Mouse (Mus musculus) CH12.LX (cell line): ENCODE results near the gene Slc25a33. TPM values are rescaled to one million over a fixed set of nuclear protein-coding genes. Genes with fewer than 3 reads are reported as not detected.

Source experiments
- DNase-seq: peaks from one replicate; pipeline ENCODE4 v3.0.0-alpha.2; 2013; ENCODE audit errors: extremely low read depth
- H3K27ac ChIP-seq: 2 replicates; pipeline ENCODE4 v1.5.1; 2012; ENCODE audit warnings: low read depth, mild to moderate bottlenecking, control low read depth, moderate library complexity; ENCODE audit not compliant: insufficient read depth
- H3K27me3 ChIP-seq: replicated peaks from 2 replicates; pipeline ENCODE3; 2012; ENCODE audit warnings: inconsistent platforms
- H3K36me3 ChIP-seq, 2 experiments: replicated peaks in 1 of 2; 2 replicates each; pipeline versions ENCODE3 to v1.6.1; 2012; ENCODE audit warnings: inconsistent platforms in 1 of 2, low read length in 1 of 2, mild to moderate bottlenecking in 1 of 2, mixed read lengths in 1 of 2, moderate library complexity in 1 of 2; ENCODE audit not compliant: control insufficient read depth in 1 of 2, insufficient read depth in 1 of 2
- H3K4me1 ChIP-seq, 2 experiments: 2 replicates each; pipeline ENCODE4 v1.6.1; 2012; ENCODE audit warnings: inconsistent platforms in 1 of 2, moderate library complexity in 1 of 2; ENCODE audit not compliant: insufficient read depth in 2 of 2, control insufficient read depth in 1 of 2
- H3K4me2 ChIP-seq: 2 replicates; pipeline ENCODE4 v1.6.1; 2012; ENCODE audit warnings: low read depth, mild to moderate bottlenecking, control low read depth; ENCODE audit not compliant: poor library complexity, insufficient read depth, severe bottlenecking
- H3K4me3 ChIP-seq, 3 experiments: fragments of 150-350 bp in 1 of 3; sonication (generic) in 1 of 3; replicated peaks in 1 of 3; 2 replicates each; pipeline versions ENCODE3 to v1.5.1; 2011 to 2012; ENCODE audit warnings: low read depth in 2 of 3, low read length in 2 of 3, mild to moderate bottlenecking in 2 of 3, moderate library complexity in 2 of 3, control low read depth in 1 of 3, improper control_type of control experiment in 1 of 3, inconsistent platforms in 1 of 3, mixed read lengths in 1 of 3; ENCODE audit not compliant: poor library complexity in 1 of 3
- H3K79me2 ChIP-seq: replicated peaks from 2 replicates; pipeline ENCODE4 v1.6.1; 2012; ENCODE audit warnings: mild to moderate bottlenecking, moderate library complexity; ENCODE audit not compliant: control insufficient read depth, poor library complexity, insufficient read depth, severe bottlenecking; ENCODE audit errors: extremely low read depth
- H3K9ac ChIP-seq: 2 replicates; pipeline ENCODE4 v1.6.1; 2012; ENCODE audit warnings: low read depth, mild to moderate bottlenecking, control low read depth, moderate library complexity; ENCODE audit not compliant: insufficient read depth
- H3K9me3 ChIP-seq: replicated peaks from 2 replicates; pipeline ENCODE3; 2012; ENCODE audit warnings: low read length, inconsistent platforms, mixed read lengths
- BHLHE40 ChIP-seq: IDR thresholded peaks from 2 replicates; pipeline ENCODE4 v1.6.1; 2011; ENCODE audit warnings: mild to moderate bottlenecking, low read depth, low read length, improper control_type of control experiment
- CHD1 ChIP-seq: IDR thresholded peaks from 2 replicates; pipeline ENCODE4 v1.6.1; 2012; ENCODE audit warnings: low read depth, low read length, improper control_type of control experiment, inconsistent platforms
- CHD2 ChIP-seq: IDR thresholded peaks from 2 replicates; pipeline ENCODE4 v1.6.1; 2011; ENCODE audit warnings: low read length, improper control_type of control experiment
- CTCF ChIP-seq, 2 experiments: IDR thresholded peaks in 1 of 2; conservative IDR thresholded peaks in 1 of 2; 2 replicates each; pipeline ENCODE4 v1.5.1; 2011 to 2012; ENCODE audit warnings: low read depth in 2 of 2, low read length in 2 of 2, improper control_type of control experiment in 1 of 2, inconsistent platforms in 1 of 2, mild to moderate bottlenecking in 1 of 2, moderate library complexity in 1 of 2
- E2F4 ChIP-seq: IDR thresholded peaks from 2 replicates; pipeline ENCODE4 v1.6.1; 2011; ENCODE audit warnings: low read depth, low read length, improper control_type of control experiment; ENCODE audit not compliant: insufficient replicate concordance
- ELF1 ChIP-seq: IDR thresholded peaks from 2 replicates; pipeline ENCODE4 v1.6.1; 2014; ENCODE audit warnings: low read depth, mild to moderate bottlenecking, inconsistent platforms, low read length, improper control_type of control experiment
- EP300 ChIP-seq: IDR thresholded peaks from 2 replicates; pipeline ENCODE4 v1.6.1; 2011; ENCODE audit warnings: low read length, improper control_type of control experiment
- ETS1 ChIP-seq: conservative IDR thresholded peaks from 2 replicates; pipeline ENCODE4 v1.6.1; 2012; ENCODE audit warnings: low read depth, mild to moderate bottlenecking, inconsistent platforms, low read length, improper control_type of control experiment, moderate library complexity
- KAT2A ChIP-seq: IDR thresholded peaks from 2 replicates; pipeline ENCODE4 v1.6.1; 2012; ENCODE audit warnings: low read length, improper control_type of control experiment, inconsistent platforms; ENCODE audit not compliant: insufficient replicate concordance
- MAFK ChIP-seq: IDR thresholded peaks from 2 replicates; pipeline ENCODE4 v1.6.1; 2011; ENCODE audit warnings: low read length, improper control_type of control experiment; ENCODE audit not compliant: insufficient replicate concordance
- MAX ChIP-seq: IDR thresholded peaks from 2 replicates; pipeline ENCODE4 v1.6.1; 2011; ENCODE audit warnings: low read length, improper control_type of control experiment
- MEF2A ChIP-seq: IDR thresholded peaks from 2 replicates; pipeline ENCODE4 v1.6.1; 2014; ENCODE audit warnings: low read depth, mild to moderate bottlenecking, inconsistent platforms, low read length, improper control_type of control experiment, borderline replicate concordance
- MXI1 ChIP-seq: IDR thresholded peaks from 2 replicates; pipeline ENCODE4 v1.6.1; 2011; ENCODE audit warnings: mild to moderate bottlenecking, low read depth, low read length, improper control_type of control experiment
- NRF1 ChIP-seq: IDR thresholded peaks from 2 replicates; pipeline ENCODE4 v1.6.1; 2014; ENCODE audit warnings: low read depth, mild to moderate bottlenecking, inconsistent platforms, low read length, improper control_type of control experiment, moderate library complexity
- PAX5 ChIP-seq: IDR thresholded peaks from 2 replicates; pipeline ENCODE4 v1.6.1; 2012; ENCODE audit warnings: low read length, inconsistent platforms, mixed read lengths
- POLR2A ChIP-seq: IDR thresholded peaks from 2 replicates; pipeline ENCODE4 v1.6.1; 2011; ENCODE audit warnings: low read depth, mild to moderate bottlenecking, improper control_type of control experiment, low read length
- POLR2AphosphoS2 ChIP-seq: IDR thresholded peaks from 2 replicates; pipeline ENCODE4 v1.6.1; 2011; ENCODE audit warnings: low read depth, low read length, improper control_type of control experiment
- RAD21 ChIP-seq: IDR thresholded peaks from 2 replicates; pipeline ENCODE4 v1.6.1; 2011; ENCODE audit warnings: low read depth, mild to moderate bottlenecking, low read length, improper control_type of control experiment, moderate library complexity
- RCOR1 ChIP-seq: conservative IDR thresholded peaks from 2 replicates; pipeline ENCODE4 v1.6.1; 2012; ENCODE audit warnings: low read depth, mild to moderate bottlenecking, inconsistent platforms, low read length, improper control_type of control experiment
- SIN3A ChIP-seq: IDR thresholded peaks from 2 replicates; pipeline ENCODE4 v1.6.1; 2012; ENCODE audit warnings: low read length, improper control_type of control experiment, inconsistent platforms
- SMC3 ChIP-seq: IDR thresholded peaks from 2 replicates; pipeline ENCODE4 v1.6.1; 2011; ENCODE audit warnings: low read depth, low read length, improper control_type of control experiment
- TCF12 ChIP-seq: IDR thresholded peaks from 2 replicates; pipeline ENCODE4 v1.6.1; 2014; ENCODE audit warnings: low read depth, mild to moderate bottlenecking, inconsistent platforms, low read length, improper control_type of control experiment
- UBTF ChIP-seq: IDR thresholded peaks from 2 replicates; pipeline ENCODE4 v1.6.1; 2012; ENCODE audit warnings: low read depth, mild to moderate bottlenecking, inconsistent platforms, low read length, improper control_type of control experiment, moderate library complexity
- USF2 ChIP-seq: conservative IDR thresholded peaks from 2 replicates; pipeline ENCODE4 v1.6.1; 2011; ENCODE audit warnings: low read depth, low read length, improper control_type of control experiment
- ZKSCAN1 ChIP-seq: IDR thresholded peaks from 2 replicates; pipeline ENCODE4 v1.6.1; 2012; ENCODE audit warnings: low read depth, inconsistent platforms, low read length, improper control_type of control experiment, borderline replicate concordance
- ZMIZ1 ChIP-seq: IDR thresholded peaks from 2 replicates; pipeline ENCODE4 v1.6.1; 2012; ENCODE audit warnings: low read depth, mild to moderate bottlenecking, inconsistent platforms, low read length, improper control_type of control experiment
- ZNF384 ChIP-seq: IDR thresholded peaks from 2 replicates; pipeline ENCODE4 v1.6.1; 2012; ENCODE audit warnings: low read depth, low read length, improper control_type of control experiment, inconsistent platforms
- dilution Hi-C: fragments of 300-500 bp; cut with MboI; formaldehyde crosslinking; loops from 2 replicates; pipeline ENCODE4 v1.14.3; 2020; ENCODE audit warnings: low sequenced_read_pairs; ENCODE audit not compliant: extremely low pct_unique_long_range_greater_than_20kb, extremely low pct_ligation_motif_present
- in situ Hi-C: fragments of 300-500 bp; cut with MboI; formaldehyde crosslinking; loops from 3 replicates; pipeline ENCODE4 v1.14.3; 2019; ENCODE audit warnings: low sequenced_read_pairs, low pct_ligation_motif_present, low pct_unique_long_range_greater_than_20kb, mixed read lengths
- polyA plus RNA-seq: library from polyadenylated mRNA; unstranded; fragments of >175 nt; gene quantifications from 2 replicates; pipeline ENCODE4 v1.2.1, GENCODE M21; 2012; ENCODE audit warnings: low read depth; ENCODE audit not compliant: insufficient read length
- total RNA-seq, 2 experiments: library from RNA; depleted of rRNA; stranded (reverse); fragments of 300-350 nt in 1 of 2; fragments of >200 nt in 1 of 2; gene quantifications; 2 replicates each; pipeline ENCODE4 v1.2.3; 2012 to 2014

Slc25a33 gene
- total and polyA plus RNA-seq, 3 experiments = 25.3 to 35.5 (median 32.4) TPM

- no peak overlapping the region for H3K27ac ChIP-seq
- dilution Hi-C loops = loop anchor here (25.0 kb wide), 1 partner anchor 171 kb away; the partner anchor contains the start of gene Spsb1
Measured at GRCm38 (mm10) chr4:149791470-149791869, 17.4 kb upstream of the Slc25a33 start.

DNA sequence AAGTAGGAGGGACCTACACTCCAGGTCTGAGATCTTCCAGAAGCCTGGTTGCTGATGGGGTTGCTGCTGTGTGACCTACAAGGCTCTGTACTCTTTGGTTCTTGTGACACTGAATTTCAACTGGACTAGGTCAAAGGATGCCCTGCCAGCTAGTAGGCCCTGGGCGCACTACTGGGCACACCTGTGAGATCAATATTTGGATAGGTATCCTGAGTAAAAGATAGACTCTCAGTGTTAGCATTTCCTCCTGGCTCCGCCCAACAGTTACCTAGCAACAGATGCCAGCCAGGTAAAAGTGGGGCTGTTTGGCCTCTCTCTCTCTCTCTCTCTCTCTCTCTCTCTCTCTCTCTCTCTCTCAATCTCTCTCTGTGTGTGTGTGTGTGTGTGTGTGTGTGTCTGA, 16.9 kb upstream of the Slc25a33 start:
- Histone ChIP-seq H3K4me3 (no peak overlapping the region), H3K4me1 (peaks cover 0 to 5% of the 10 kb centered on the region in 2 experiments; a peak in 2 of 4 replicates), H3K27me3 (peaks cover 9% of the 10 kb centered on the region), H3K79me2 (no peaks in the 10 kb centered on the region), H3K4me2 (no peak overlapping the region), H3K9me3 (peaks cover 7% of the 10 kb centered on the region), H3K36me3 (no peaks in the 10 kb centered on the region), H3K27ac (no peak overlapping the region), H3K9ac (no peak overlapping the region)
- in situ Hi-C loops (no loop called here), dilution Hi-C loops (loop anchor here (25.0 kb wide), 1 partner anchor 171 kb away; the partner anchor contains the start of gene Spsb1)
- DNase-seq = no peak
- no peak for TF ChIP-seq MAFK
- no peak for TF ChIP-seq ELF1
- no peak for TF ChIP-seq USF2

More at GRCm38 (mm10) chr4:149791470-149791869, 17.4 kb upstream of the Slc25a33 start:
- TF ChIP-seq MAX = no peak
- TF ChIP-seq BHLHE40 = no peak
- no peak for TF ChIP-seq MAFK
- no peak for TF ChIP-seq ELF1
- TF ChIP-seq UBTF = no peak
- TF ChIP-seq EP300 = no peak
- TF ChIP-seq MXI1 = no peak
- TF ChIP-seq RCOR1 = no peak
- TF ChIP-seq ETS1 = no peak
- no peak for TF ChIP-seq CHD2
- TF ChIP-seq ZKSCAN1 = no peak
- no peak for TF ChIP-seq ZMIZ1
- TF ChIP-seq SMC3 = no peak
- no peak for TF ChIP-seq NRF1
- Histone ChIP-seq H3K79me2 (no peaks in the 10 kb centered on the region), H3K9ac (no peak overlapping the region), H3K4me2 (no peak overlapping the region), H3K27me3 (peaks cover 9% of the 10 kb centered on the region), H3K4me1 (peaks cover 0 to 5% of the 10 kb centered on the region in 2 experiments; a peak in 2 of 4 replicates), H3K9me3 (peaks cover 7% of the 10 kb centered on the region), H3K4me3 (no peak overlapping the region), H3K36me3 (no peaks in the 10 kb centered on the region)
- in situ Hi-C loops = no loop called here
- no peak for DNase-seq

DNA sequence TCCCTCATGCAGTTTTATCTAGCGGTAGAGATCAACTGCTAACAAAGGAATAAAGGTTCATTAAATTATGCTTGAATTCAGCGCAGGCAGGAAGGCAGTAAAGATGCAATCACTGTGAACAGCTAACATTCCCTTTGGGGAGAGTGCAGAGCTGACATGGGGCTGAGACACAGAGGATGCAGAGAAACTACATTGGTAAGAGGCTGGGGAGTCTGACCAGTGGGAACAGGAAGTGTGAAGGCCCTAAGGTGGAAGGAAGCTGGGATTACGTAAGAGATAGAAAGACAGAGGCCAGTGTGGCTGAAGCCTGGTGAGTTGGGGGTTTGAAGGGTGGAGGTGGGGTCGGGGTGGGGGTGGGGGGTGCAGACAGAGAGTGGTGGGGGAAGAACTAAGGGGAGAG, 16.5 kb upstream of the Slc25a33 start:
- no peak overlapping the region for H3K4me3 ChIP-seq
- no peak overlapping the region for H3K9ac ChIP-seq
- dilution Hi-C loops (loop anchor here (25.0 kb wide), 1 partner anchor 172 kb away; the partner anchor contains the start of gene Spsb1), in situ Hi-C loops (no loop called here)
- no peaks in the 10 kb centered on the region for H3K79me2 ChIP-seq
- H3K9me3 ChIP-seq = peaks cover 7% of the 10 kb centered on the region
- H3K27me3 ChIP-seq = peaks cover 9% of the 10 kb centered on the region
- H3K4me2 ChIP-seq = no peak overlapping the region
- no peaks in the 10 kb centered on the region for H3K36me3 ChIP-seq
- DNase-seq = no peak
- peaks cover 0 to 5% of the 10 kb centered on the region in 2 experiments; a peak in 2 of 4 replicates for H3K4me1 ChIP-seq
- no peak overlapping the region for H3K27ac ChIP-seq
- TF ChIP-seq MEF2A (no peak), ZNF384 (no peak), KAT2A (no peak), POLR2A (no peak), CTCF (conservative IDR thresholded peaks at IDR 0.05 in 1 of 2, IDR thresholded peaks at IDR 0.05 in 1 of 2; ENCODE audit: low read depth in 2 of 2, low read length in 2 of 2) (no peak), MAX (no peak), ZKSCAN1 (no peak), POLR2AphosphoS2 (no peak), MXI1 (no peak), TCF12 (no peak), RAD21 (no peak), SIN3A (no peak), E2F4 (no peak), EP300 (no peak), CHD1 (no peak), PAX5 (no peak), SMC3 (no peak)
